Mouse (Mus musculus) hindbrain, embryonic 12.5 days (tissue): ENCODE results near the gene Gm45140. TPM values are rescaled to one million over a fixed set of nuclear protein-coding genes. Genes with fewer than 3 reads are reported as not detected.
A peak's percentile ranks its signal among the peaks of the same experiment; 100 is the strongest.

ENCODE experiments used
- ATAC-seq: fragments of 200-750 bp; cut with Nextera tagmentation; 2 replicates; pipeline ENCODE4 v1.8.0; 2017; ENCODE audit warnings: moderate TSS enrichment; ENCODE audit not compliant: low FRiP score
- H3K27ac ChIP-seq: fragments of 300-500 bp; sonication (generic); 2 replicates; pipeline ENCODE4 v1.5.1; 2016; ENCODE audit warnings: mild to moderate bottlenecking
- H3K27me3 ChIP-seq: fragments of 300-500 bp; sonication (generic); 2 replicates; pipeline ENCODE4 v1.6.1; 2016; ENCODE audit warnings: mild to moderate bottlenecking
- H3K36me3 ChIP-seq: fragments of 300-500 bp; sonication (generic); 2 replicates; pipeline ENCODE4 v1.6.1; 2016; ENCODE audit warnings: mild to moderate bottlenecking
- H3K4me1 ChIP-seq: fragments of 300-500 bp; sonication (generic); 2 replicates; pipeline ENCODE4 v1.6.1; 2016
- H3K4me2 ChIP-seq: fragments of 300-500 bp; sonication (generic); replicated peaks from 2 replicates; pipeline ENCODE4 v1.6.1; 2016; ENCODE audit warnings: mild to moderate bottlenecking
- H3K4me3 ChIP-seq: fragments of 300-500 bp; sonication (generic); 2 replicates; pipeline ENCODE4 v1.5.1; 2016; ENCODE audit warnings: mild to moderate bottlenecking
- H3K9ac ChIP-seq: fragments of 300-500 bp; sonication (generic); 2 replicates; pipeline ENCODE4 v1.6.1; 2016; ENCODE audit warnings: mild to moderate bottlenecking, moderate library complexity
- H3K9me3 ChIP-seq: fragments of 300-500 bp; sonication (generic); replicated peaks from 2 replicates; pipeline ENCODE4 v1.6.1; 2016; ENCODE audit warnings: mild to moderate bottlenecking
- WGBS: fragments of 180-500 bp; shearing (Covaris S2); methylation state at CpG from one replicate; pipeline ENCODE4 v1.1.7; 2016; 5-methylcytosine and 5-hydroxymethylcytosine counted together
- polyA plus RNA-seq: library from polyadenylated mRNA; unstranded; fragments of >200 nt; fragmentation: Nextera tagmentation; extraction: Ambion mirVana; gene quantifications from 2 replicates; pipeline ENCODE4 v1.2.1, GENCODE M21; 2016

Gm45140 gene
- 4.1 and 5.0 TPM in 2 replicates for polyA plus RNA-seq

- Histone ChIP-seq H3K4me2 (no peak within 1 kb of the TSS), H3K9me3 (no peaks in the 10 kb centered on the region), H3K27ac (no peak within 1 kb of the TSS), H3K4me1 (peaks cover 11% of the 10 kb centered on the region), H3K9ac (no peak within 1 kb of the TSS), H3K36me3 (peaks cover 42% of the 10 kb centered on the region), H3K27me3 (no peaks in the 10 kb centered on the region), H3K4me3 (no peak within 1 kb of the TSS)
- no peak for ATAC-seq
- 94% methylated on average over 7 of the region's 7 CpGs for WGBS
Measured at GRCm38 (mm10) chr6:87835695-87836094, at the start of gene Gm45140. TSS of gene Gm45140 (minus strand) at chr6:87835795.

- 0 out of 2 replicates have a peak overlapping the region, but pooled peaks have one; percentile 8 for H3K9ac ChIP-seq
- H3K27me3 ChIP-seq, result no peaks in the 10 kb centered on the region
- H3K4me1 ChIP-seq, result no peaks in the 10 kb centered on the region
- no peaks in the 10 kb centered on the region for H3K9me3 ChIP-seq
- no peak overlapping the region for H3K4me2 ChIP-seq
- ATAC-seq, result no peak
- H3K27ac ChIP-seq, result no peak overlapping the region
- no peak overlapping the region for H3K4me3 ChIP-seq
- WGBS, result 57% methylated on average over 4 of the region's 4 CpGs
- H3K36me3 ChIP-seq, result no peaks in the 10 kb centered on the region
Measured at GRCm38 (mm10) chr6:87882816-87883215, 47.2 kb upstream of the Gm45140 start.

GRCm38 (mm10) chr6:87882221-87882620 lies 46.6 kb upstream of the Gm45140 start:
- Histone ChIP-seq H3K36me3 (no peaks in the 10 kb centered on the region), H3K27me3 (no peaks in the 10 kb centered on the region), H3K4me2 (no peak overlapping the region), H3K9me3 (no peaks in the 10 kb centered on the region), H3K27ac (no peak overlapping the region), H3K9ac (no peak overlapping the region), H3K4me1 (no peaks in the 10 kb centered on the region), H3K4me3 (no peak overlapping the region)
- 74% methylated on average over 3 of the region's 3 CpGs for WGBS
- ATAC-seq, result no peak

GRCm38 (mm10) chr6:87879628-87880027 lies 44.0 kb upstream of the Gm45140 start:
- no peak for ATAC-seq
- H3K4me3 ChIP-seq, result no peak overlapping the region
- no peak overlapping the region for H3K27ac ChIP-seq
- no peak overlapping the region for H3K9ac ChIP-seq
- no peaks in the 10 kb centered on the region for H3K4me1 ChIP-seq
- WGBS, result 69% methylated on average over 3 of the region's 3 CpGs
- H3K4me2 ChIP-seq, result no peak overlapping the region
- H3K36me3 ChIP-seq, result no peaks in the 10 kb centered on the region
- H3K9me3 ChIP-seq, result no peaks in the 10 kb centered on the region
- H3K27me3 ChIP-seq, result no peaks in the 10 kb centered on the region

GRCm38 (mm10) chr6:87879010-87879409 lies 43.4 kb upstream of the Gm45140 start:
- Histone ChIP-seq H3K27me3 (no peaks in the 10 kb centered on the region), H3K9me3 (no peaks in the 10 kb centered on the region), H3K36me3 (no peaks in the 10 kb centered on the region), H3K4me3 (no peak overlapping the region), H3K4me1 (no peaks in the 10 kb centered on the region), H3K9ac (no peak overlapping the region), H3K4me2 (no peak overlapping the region), H3K27ac (no peak overlapping the region)
- ATAC-seq, result no peak
- 55% methylated on average over 4 of the region's 4 CpGs for WGBS

GRCm38 (mm10) chr6:87876068-87876643 lies 40.6 kb upstream of the Gm45140 start:
- no peak for ATAC-seq
- H3K9ac ChIP-seq, result no peak overlapping the region
- H3K4me2 ChIP-seq, result no peak overlapping the region
- no peaks in the 10 kb centered on the region for H3K4me1 ChIP-seq
- 77% methylated on average over 13 of the region's 13 CpGs for WGBS
- H3K4me3 ChIP-seq, result no peak overlapping the region
- H3K9me3 ChIP-seq, result no peaks in the 10 kb centered on the region
- H3K27ac ChIP-seq, result no peak overlapping the region
- no peaks in the 10 kb centered on the region for H3K36me3 ChIP-seq
- H3K27me3 ChIP-seq, result no peaks in the 10 kb centered on the region

- ATAC-seq, result no peak
- no peaks in the 10 kb centered on the region for H3K9me3 ChIP-seq
- H3K36me3 ChIP-seq, result no peaks in the 10 kb centered on the region
- 84% methylated on average over 7 of the region's 7 CpGs for WGBS
- no peak overlapping the region for H3K27ac ChIP-seq
- H3K27me3 ChIP-seq, result no peaks in the 10 kb centered on the region
- H3K9ac ChIP-seq, result no peak overlapping the region
- no peak overlapping the region for H3K4me3 ChIP-seq
- H3K4me2 ChIP-seq, result no peak overlapping the region
- no peaks in the 10 kb centered on the region for H3K4me1 ChIP-seq
Measured at GRCm38 (mm10) chr6:87875562-87875961, 40.0 kb upstream of the Gm45140 start.

- Histone ChIP-seq H3K4me3 (no peak overlapping the region), H3K36me3 (no peaks in the 10 kb centered on the region), H3K4me2 (no peak overlapping the region), H3K9me3 (no peaks in the 10 kb centered on the region), H3K27ac (no peak overlapping the region), H3K27me3 (no peaks in the 10 kb centered on the region), H3K4me1 (no peaks in the 10 kb centered on the region), H3K9ac (no peak overlapping the region)
- ATAC-seq, result no peak
- WGBS, result 84% methylated on average over 1 of the region's 1 CpGs
Measured at GRCm38 (mm10) chr6:87875083-87875482, 39.5 kb upstream of the Gm45140 start.

- Histone ChIP-seq H3K27me3 (no peaks in the 10 kb centered on the region), H3K4me1 (no peaks in the 10 kb centered on the region), H3K27ac (no peak overlapping the region), H3K9me3 (no peaks in the 10 kb centered on the region), H3K4me2 (no peak overlapping the region), H3K9ac (no peak overlapping the region), H3K4me3 (no peak overlapping the region), H3K36me3 (no peaks in the 10 kb centered on the region)
- WGBS, result 84% methylated on average over 2 of the region's 2 CpGs
- no peak for ATAC-seq
Measured at GRCm38 (mm10) chr6:87873963-87874362, 38.4 kb upstream of the Gm45140 start.

- H3K9me3 ChIP-seq, result no peaks in the 10 kb centered on the region
- no peaks in the 10 kb centered on the region for H3K27me3 ChIP-seq
- no peaks in the 10 kb centered on the region for H3K4me1 ChIP-seq
- WGBS, result 43% methylated on average over 1 of the region's 1 CpGs
- no peak overlapping the region for H3K27ac ChIP-seq
- H3K4me2 ChIP-seq, result no peak overlapping the region
- ATAC-seq, result no peak
- H3K4me3 ChIP-seq, result no peak overlapping the region
- H3K36me3 ChIP-seq, result no peaks in the 10 kb centered on the region
- H3K9ac ChIP-seq, result no peak overlapping the region
Measured at GRCm38 (mm10) chr6:87873104-87873503, 37.5 kb upstream of the Gm45140 start.

- Histone ChIP-seq H3K27ac (no peak overlapping the region), H3K4me2 (no peak overlapping the region), H3K9me3 (no peaks in the 10 kb centered on the region), H3K9ac (no peak overlapping the region), H3K36me3 (no peaks in the 10 kb centered on the region), H3K4me3 (no peak overlapping the region), H3K27me3 (no peaks in the 10 kb centered on the region), H3K4me1 (no peaks in the 10 kb centered on the region)
- 84% methylated on average over 7 of the region's 7 CpGs for WGBS
- ATAC-seq, result no peak
Measured at GRCm38 (mm10) chr6:87871240-87871639, 35.6 kb upstream of the Gm45140 start.

GRCm38 (mm10) chr6:87870440-87870839 lies 34.8 kb upstream of the Gm45140 start:
- no peak overlapping the region for H3K4me3 ChIP-seq
- H3K4me1 ChIP-seq, result no peaks in the 10 kb centered on the region
- H3K9me3 ChIP-seq, result no peaks in the 10 kb centered on the region
- no peak for ATAC-seq
- 64% methylated on average over 1 of the region's 1 CpGs for WGBS
- H3K4me2 ChIP-seq, result no peak overlapping the region
- no peak overlapping the region for H3K9ac ChIP-seq
- no peak overlapping the region for H3K27ac ChIP-seq
- no peaks in the 10 kb centered on the region for H3K36me3 ChIP-seq
- no peaks in the 10 kb centered on the region for H3K27me3 ChIP-seq

- no peaks in the 10 kb centered on the region for H3K36me3 ChIP-seq
- H3K27me3 ChIP-seq, result no peaks in the 10 kb centered on the region
- no peak overlapping the region for H3K27ac ChIP-seq
- no peak overlapping the region for H3K4me2 ChIP-seq
- H3K4me3 ChIP-seq, result no peak overlapping the region
- H3K4me1 ChIP-seq, result no peaks in the 10 kb centered on the region
- no peak overlapping the region for H3K9ac ChIP-seq
- no peak for ATAC-seq
- no peaks in the 10 kb centered on the region for H3K9me3 ChIP-seq
- 84% methylated on average over 9 of the region's 9 CpGs for WGBS
Measured at GRCm38 (mm10) chr6:87868871-87869506, 33.4 kb upstream of the Gm45140 start.
